Mouse (Mus musculus) layer of hippocampus, adult 8-10 months (tissue): ENCODE data around the gene Tff3. TPM values are rescaled to one million over a fixed set of nuclear protein-coding genes. Genes with fewer than 3 reads are reported as not detected.

Experiments used
- DNase-seq, 2 experiments: peaks; one replicate each; pipeline ENCODE4 v3.0.0; 2022; ENCODE audit warnings: low spot score in 2 of 2
- total RNA-seq, 4 experiments: library from RNA; stranded (reverse); gene quantifications; 2 replicates each; pipeline ENCODE4 v1.2.4; 2022

Tff3 gene
- total RNA-seq, 4 experiments from 2014 or later = not detected

- DNase-seq = no peak
Observed at GRCm38 (mm10) chr17:31125548-31126266, 3.7 kb downstream of the Tff3 start.

DNA sequence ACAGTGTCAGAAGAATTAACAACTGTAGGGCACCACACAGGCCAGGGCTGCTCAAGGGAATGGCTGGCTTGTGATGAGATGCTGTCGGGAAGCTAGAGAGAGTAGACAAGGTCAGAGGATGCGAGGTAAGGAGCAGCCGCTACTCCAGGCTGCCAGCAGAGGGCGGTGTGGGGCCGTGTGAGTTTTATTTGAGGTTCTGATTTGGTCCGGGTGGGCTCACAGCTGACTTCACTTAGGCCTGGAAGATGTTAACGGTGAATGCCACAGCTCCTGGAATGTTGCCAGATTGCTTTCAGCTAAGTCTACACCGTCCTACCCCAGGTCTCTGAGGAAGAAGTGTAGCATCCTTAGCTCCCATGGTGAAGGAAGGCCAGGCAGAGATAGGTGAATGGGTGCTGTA is 7.5 kb downstream of the Tff3 start:
- peak in 1 of 2 experiments; percentile 37 for DNase-seq

DNA sequence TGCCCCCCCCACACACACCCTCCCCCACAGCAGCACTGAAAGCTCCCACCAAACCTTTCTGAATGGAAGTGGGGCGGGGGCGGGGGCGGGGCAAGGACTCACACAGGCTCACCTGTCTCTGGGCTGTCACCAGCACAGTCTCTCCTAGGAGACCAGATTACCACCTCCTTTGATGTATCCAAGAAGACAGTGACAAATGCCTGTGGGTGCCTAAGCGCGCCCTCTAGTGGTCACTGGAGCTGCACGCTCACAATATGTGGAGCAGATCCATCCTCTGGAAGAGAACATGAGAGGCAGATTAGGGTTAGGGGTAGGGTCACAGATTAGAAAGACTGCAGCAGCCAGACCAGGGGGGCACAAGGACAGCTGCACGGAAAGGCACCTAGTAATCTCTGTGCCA is 10.0 kb downstream of the Tff3 start:
- DNase-seq = peak; percentile 64 to 85

DNA sequence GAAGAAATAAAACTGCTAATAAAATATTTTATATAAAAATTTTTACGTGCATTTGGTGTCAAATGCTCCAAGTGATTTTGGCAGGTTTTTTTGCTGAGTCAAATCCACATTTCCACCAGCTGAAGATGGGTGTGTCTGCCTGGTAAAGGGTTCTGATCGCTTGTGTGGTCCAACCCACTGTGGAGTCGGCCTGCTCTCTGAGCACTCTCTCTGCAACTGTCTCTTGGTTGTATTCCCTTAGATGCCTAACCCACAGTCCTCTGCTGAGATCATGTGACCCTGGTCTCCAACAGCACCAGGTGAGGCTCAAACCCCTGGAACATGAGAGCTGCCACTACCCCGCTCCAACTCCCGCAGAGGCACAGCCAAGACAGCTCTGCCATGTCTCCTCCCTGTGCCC is 11.5 kb downstream of the Tff3 start:
- DNase-seq = no peak

DNA sequence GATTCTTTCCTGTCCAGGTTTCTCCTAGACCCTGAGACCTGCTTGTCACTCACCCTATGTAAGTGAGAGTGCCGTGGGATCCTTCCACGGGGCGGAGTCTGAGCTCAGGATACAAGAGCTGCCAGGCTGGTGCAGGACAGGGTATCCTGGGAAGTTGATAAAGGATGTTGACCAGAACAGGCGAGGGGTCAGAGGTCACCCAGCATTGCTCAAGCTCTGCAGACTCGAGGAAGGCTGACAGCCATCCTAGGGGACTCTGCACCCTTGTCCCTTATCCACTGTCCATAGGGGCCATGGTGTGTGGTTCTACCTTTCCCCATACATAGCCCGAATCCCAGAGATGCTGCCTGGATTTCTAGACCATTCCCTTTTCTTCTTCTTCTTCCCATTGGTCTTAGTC is 13.4 kb downstream of the Tff3 start:
- DNase-seq = no peak

- peak in 1 of 2 experiments; percentile 36 for DNase-seq
Observed at GRCm38 (mm10) chr17:31113191-31113856, 16.1 kb downstream of the Tff3 start.

GRCm38 (mm10) chr17:31108388-31108787 is 21.1 kb downstream of the Tff3 start:
- no peak for DNase-seq

- no peak for DNase-seq
Observed at GRCm38 (mm10) chr17:31103823-31104222, 25.6 kb downstream of the Tff3 start.

DNA sequence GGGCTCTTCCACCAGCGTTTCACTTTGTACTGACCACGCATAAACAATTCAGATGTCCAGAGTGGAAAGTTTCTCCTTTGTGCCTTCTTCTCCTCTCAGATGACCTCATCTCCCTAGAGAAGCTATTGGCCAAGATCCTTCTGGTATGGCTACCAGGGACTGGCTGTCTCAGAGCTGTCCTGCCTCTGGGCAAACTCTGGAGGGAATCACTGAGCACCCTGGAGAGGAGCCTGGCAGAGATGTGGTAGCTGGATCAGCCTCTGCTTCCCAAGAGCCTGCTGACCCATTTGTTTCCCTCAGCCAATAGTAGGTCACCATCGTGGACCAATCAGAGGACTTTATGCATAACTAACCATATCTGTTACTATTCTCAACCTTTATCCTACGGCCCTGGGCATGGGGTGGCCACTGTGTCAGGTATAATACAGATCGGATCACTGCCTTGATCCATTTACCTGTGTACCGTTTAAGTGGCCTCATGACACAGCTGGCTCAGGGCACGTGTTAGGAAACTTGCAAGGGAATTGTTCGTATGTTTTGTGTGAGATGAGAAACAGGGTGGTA is 26.4 kb downstream of the Tff3 start:
- no peak for DNase-seq

GRCm38 (mm10) chr17:31098788-31099187 is 30.7 kb downstream of the Tff3 start:
- DNase-seq = no peak

DNA sequence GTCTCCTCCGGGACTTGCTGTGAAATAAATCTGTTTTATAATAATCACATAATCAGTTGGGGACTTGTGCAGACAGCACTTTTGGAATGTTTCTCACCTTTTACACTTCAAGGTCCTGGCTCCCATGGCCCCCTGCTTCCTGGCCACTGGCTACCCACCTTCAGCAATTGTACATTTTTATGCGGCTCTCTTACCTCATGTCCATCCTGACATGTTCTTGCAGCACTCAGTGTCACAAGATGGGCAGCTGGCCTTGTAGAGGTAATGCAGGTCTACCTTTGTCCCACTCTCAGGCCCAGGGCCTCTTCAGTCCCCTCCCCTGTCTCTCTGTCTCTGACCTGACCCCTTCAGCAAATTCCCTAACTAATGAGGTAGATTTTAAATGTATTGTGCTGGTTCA is 32.6 kb downstream of the Tff3 start:
- DNase-seq = no peak

DNA sequence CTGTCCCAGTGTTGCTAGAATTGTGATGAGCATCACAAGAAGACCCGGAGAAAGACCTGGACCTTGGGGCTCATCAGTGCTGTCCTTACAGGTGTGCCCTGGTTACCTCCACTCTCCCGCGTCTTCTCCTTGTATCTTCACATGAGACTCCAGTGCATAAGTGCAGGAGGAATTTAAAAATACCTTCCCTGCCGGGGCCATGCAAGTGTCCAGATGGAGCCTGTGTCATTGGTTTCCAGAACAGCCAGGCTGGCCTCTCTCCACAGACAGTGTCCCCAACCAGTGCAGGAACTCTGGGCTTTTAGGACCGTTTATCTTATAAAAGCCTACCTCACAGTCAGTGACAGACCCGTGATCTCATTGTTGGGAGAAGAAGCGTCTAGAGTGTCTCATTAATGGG is 33.9 kb downstream of the Tff3 start:
- DNase-seq = no peak

DNA sequence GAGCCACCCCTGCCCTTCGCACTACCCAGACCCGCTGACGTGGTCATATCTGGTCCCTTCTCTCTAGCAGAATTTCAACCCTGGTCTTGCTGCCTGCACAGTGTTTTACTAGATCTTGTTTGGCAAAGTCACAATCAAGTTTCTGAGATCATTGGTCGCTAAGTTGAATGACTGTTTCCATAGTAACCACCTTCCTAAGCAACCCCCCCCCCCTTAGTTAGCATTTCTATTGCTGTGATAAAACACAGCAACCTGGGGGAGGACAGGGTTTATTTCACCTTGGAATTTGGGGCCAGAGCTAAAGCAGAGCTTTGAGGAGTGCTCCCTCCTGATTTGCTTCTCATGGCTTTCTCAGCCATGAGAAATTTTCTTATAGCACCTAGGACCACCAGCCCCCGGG is 34.7 kb downstream of the Tff3 start:
- DNase-seq = no peak

- peak in 1 of 2 experiments; percentile 28 for DNase-seq
Observed at GRCm38 (mm10) chr17:31091023-31091735, 38.3 kb downstream of the Tff3 start.

DNA sequence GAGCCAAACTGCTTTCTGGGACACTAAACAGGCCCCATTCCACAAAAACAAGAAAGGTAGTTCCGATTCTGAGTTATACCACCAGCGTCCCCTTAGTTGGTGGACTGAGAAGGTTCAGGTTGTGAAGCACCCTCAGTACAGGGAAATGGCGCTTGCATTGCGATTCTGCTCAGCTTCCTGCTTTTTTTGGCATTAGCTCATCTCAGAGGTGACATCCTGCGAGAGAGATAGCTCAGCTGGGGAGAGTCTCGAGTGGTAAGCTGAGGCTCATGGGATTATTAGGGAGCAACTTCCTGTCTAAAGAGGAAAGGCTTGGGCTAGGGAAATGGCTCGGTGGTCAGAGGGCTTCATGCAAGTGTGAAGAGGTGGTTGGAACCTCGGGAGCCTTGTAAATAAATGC is 39.6 kb downstream of the Tff3 start:
- no peak for DNase-seq

- no peak for DNase-seq
Observed at GRCm38 (mm10) chr17:31088711-31089110, 40.7 kb downstream of the Tff3 start.

DNA sequence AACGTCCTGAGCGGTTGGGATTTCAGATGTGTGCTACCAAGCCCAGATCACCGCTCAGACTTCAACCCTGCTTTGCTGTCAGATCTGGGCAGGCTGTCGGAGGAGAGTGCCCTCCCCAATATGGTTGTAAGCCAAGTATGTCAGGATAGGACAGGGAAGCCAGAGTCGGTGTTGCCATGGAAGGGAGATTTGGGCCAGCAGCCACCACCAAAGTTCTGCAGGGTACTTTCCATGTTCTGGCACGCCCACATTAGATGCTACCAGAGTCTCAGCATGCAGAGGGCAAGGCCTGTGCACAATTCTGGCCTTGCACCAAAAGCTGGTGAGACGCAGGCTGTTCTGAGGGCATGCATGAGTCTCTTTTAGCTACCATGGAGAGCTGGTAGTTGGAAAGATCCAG is 43.2 kb downstream of the Tff3 start:
- peak in 1 of 2 experiments; percentile 33 for DNase-seq

GRCm38 (mm10) chr17:31085519-31085918 is 43.9 kb downstream of the Tff3 start:
- DNase-seq = no peak

- no peak for DNase-seq
Observed at GRCm38 (mm10) chr17:31082296-31083078, 47.0 kb downstream of the Tff3 start.

DNA sequence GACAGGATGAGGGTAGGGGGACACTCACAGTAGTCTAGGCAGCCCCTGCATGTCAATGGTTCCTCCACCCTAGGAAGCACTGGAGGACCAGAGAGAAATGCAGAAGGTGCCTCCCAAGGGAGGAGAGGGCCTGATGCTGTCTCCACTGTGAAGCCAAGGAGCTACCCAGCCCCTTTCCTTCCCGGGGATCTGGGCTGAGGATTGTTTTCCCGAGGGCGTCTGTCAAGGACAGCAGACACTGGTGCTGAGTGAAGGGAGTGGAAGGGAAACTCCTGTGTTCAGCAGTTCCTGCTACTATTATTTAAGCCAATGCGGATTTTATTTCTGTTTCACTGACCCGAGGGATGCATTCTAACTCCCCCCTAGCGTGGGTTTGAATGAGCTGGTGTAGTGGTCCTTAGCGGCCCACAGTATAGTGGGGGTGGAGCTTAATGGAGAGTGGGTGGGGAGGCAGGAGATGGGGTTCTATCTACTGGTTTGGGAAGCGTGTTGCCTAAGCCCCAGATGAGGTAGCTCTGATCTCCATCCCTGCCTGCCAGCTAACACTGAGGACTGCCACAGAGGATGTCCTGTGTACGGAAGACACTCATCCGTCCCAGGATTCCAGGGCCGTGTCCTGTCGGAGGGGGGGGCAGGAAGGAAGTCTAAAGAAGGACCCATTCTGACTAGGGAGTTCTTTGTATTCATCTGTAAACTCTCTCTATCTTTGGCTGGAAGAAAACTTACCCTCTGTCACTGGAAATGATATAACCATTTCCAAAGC is 50.2 kb downstream of the Tff3 start:
- DNase-seq = no peak

GRCm38 (mm10) chr17:31078581-31078980 is 50.9 kb downstream of the Tff3 start:
- DNase-seq = no peak
